Mouse (Mus musculus) heart, adult 2 months (tissue): Measurements from ENCODE around the gene Zmiz1. TPM values are rescaled to one million over a fixed set of nuclear protein-coding genes. Genes with fewer than 3 reads are reported as not detected.

Source experiments
- DNase-seq, 2 experiments: peaks; one replicate each; pipeline ENCODE4 v3.0.0; 2021
- H3K27ac ChIP-seq: fragments of 200-600 bp; 2 replicates; pipeline ENCODE4 v1.8.1; 2022
- H3K27me3 ChIP-seq: fragments of 200-500 bp; 2 replicates; pipeline ENCODE4 v1.6.1; 2012; ENCODE audit warnings: mild to moderate bottlenecking, low read length, inconsistent platforms, mixed read lengths; ENCODE audit not compliant: control insufficient read depth, insufficient read depth
- H3K36me3 ChIP-seq: fragments of 200-500 bp; 2 replicates; pipeline ENCODE4 v1.6.1; 2012; ENCODE audit warnings: low read length, inconsistent platforms; ENCODE audit not compliant: control insufficient read depth, insufficient read depth
- H3K4me1 ChIP-seq: fragments of 200-500 bp; 2 replicates; pipeline ENCODE4 v1.6.1; 2011; ENCODE audit warnings: low read length; ENCODE audit not compliant: control insufficient read depth, insufficient read depth
- H3K4me3 ChIP-seq: fragments of 200-600 bp; 2 replicates; pipeline ENCODE4 v1.8.1; 2022
- H3K79me2 ChIP-seq: fragments of 200-500 bp; replicated peaks from 2 replicates; pipeline ENCODE4 v1.6.1; 2012; ENCODE audit warnings: mild to moderate bottlenecking, inconsistent platforms, low read length, moderate library complexity, mixed read lengths; ENCODE audit not compliant: control insufficient read depth, insufficient read depth
- H3K9ac ChIP-seq: fragments of 200-500 bp; 2 replicates; pipeline ENCODE4 v1.6.1; 2012; ENCODE audit warnings: low read depth, mild to moderate bottlenecking, control low read depth, inconsistent platforms, low read length, mixed read lengths
- CTCF ChIP-seq: fragments of 200-600 bp; IDR thresholded peaks from 2 replicates; pipeline ENCODE4 v1.8.1; 2022; ENCODE audit warnings: antibody characterized with exemption, mild to moderate bottlenecking, moderate library complexity
- EP300 ChIP-seq: fragments of 200-500 bp; IDR thresholded peaks from 2 replicates; pipeline ENCODE4 v1.6.1; 2011; ENCODE audit warnings: low read depth, low read length, control low read depth; ENCODE audit not compliant: insufficient read depth
- POLR2A ChIP-seq: fragments of 200-500 bp; IDR thresholded peaks from 2 replicates; pipeline ENCODE4 v1.6.1; 2011; ENCODE audit warnings: mild to moderate bottlenecking, low read depth, low read length, control low read depth; ENCODE audit not compliant: insufficient read depth
- WGBS: fragments of 180-500 bp; shearing (Covaris S2); methylation state at CpG from one replicate; pipeline ENCODE4 v1.1.7; 2018; 5-methylcytosine and 5-hydroxymethylcytosine counted together
- intact Hi-C: fragments of 180-260 bp; cut with DNase I; formaldehyde crosslinking; loops from one replicate; pipeline ENCODE4 v1.15.1; 2025
- polyA plus RNA-seq: library from polyadenylated mRNA; depleted of rRNA; stranded (reverse); fragments of >200 nt; gene quantifications from 2 replicates; pipeline ENCODE4 v1.2.3, GENCODE M21; 2012
- total RNA-seq, 2 experiments: library from RNA; stranded (reverse); gene quantifications; 2 replicates each; pipeline ENCODE4 v1.2.3; 2021

The Zmiz1 gene
- total and polyA plus RNA-seq, 3 experiments, result 27.1 to 42.0 (median 40.7) TPM

DNA sequence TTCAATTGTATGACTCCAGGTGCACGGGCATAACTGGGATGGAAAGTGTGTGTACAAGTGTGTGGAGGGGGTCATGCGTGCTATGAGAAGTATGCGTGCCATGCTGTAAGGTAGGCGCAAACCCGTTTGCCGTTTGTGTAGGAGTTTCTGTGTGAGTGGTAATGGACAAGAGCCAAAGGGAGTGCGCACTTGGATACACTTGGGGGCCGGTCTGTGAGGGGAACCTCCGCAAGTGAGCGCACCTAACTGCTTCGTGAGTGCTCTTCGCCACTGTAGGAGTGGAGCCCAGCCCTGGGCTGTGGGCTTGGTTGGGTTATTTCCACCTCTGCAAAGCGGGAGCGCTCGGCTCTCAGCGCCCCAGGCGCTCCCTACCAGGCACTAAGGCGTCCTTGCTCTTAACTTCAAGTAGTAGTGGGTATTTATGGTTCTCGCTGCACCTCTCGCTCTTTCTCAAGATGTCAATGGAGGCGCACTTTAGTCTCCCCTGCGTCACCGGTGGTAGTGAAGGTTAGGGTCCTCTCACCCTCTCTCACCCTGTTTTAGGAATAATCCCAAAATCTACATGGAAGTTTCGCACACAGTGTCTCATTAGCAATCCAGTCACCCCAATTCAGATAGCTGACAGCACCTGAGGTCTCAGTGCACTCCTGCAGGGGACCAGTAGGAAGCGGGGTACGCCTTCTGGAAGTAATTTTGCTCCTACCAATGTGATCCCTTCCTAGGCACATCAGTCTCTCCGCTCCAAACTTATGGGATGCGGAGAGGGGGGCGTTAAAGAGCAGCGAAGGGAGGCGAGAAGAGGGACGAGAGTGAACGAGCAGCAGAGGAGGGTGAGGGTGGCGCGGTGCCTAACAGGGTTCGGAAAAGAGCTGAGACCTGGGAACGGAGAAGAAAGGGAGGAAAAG lies 622 bp upstream of the Zmiz1 start:
- Histone ChIP-seq H3K27me3 (no peaks in the 10 kb centered on the region), H3K27ac (peak overlapping the region; percentile 97), H3K4me1 (peaks cover 4% of the 10 kb centered on the region), H3K9ac (peak overlapping the region; percentile 53), H3K4me3 (peak overlapping the region; percentile 88), H3K79me2 (no peaks in the 10 kb centered on the region; the same call in 1 of the 2 replicates), H3K36me3 (no peaks in the 10 kb centered on the region)
- under 1% methylated on average over 37 of the region's 37 CpGs for WGBS
- peak; percentile 69 to 73 for DNase-seq
- TF ChIP-seq CTCF (peak; percentile 20; the same call in 1 of the 2 replicates), EP300 (no peak)
- intact Hi-C loops, result loop anchor here (1.0 to 5.0 kb wide), 5 partner anchors 64 to 956 kb away; no protein-coding TSS in a partner anchor

DNA sequence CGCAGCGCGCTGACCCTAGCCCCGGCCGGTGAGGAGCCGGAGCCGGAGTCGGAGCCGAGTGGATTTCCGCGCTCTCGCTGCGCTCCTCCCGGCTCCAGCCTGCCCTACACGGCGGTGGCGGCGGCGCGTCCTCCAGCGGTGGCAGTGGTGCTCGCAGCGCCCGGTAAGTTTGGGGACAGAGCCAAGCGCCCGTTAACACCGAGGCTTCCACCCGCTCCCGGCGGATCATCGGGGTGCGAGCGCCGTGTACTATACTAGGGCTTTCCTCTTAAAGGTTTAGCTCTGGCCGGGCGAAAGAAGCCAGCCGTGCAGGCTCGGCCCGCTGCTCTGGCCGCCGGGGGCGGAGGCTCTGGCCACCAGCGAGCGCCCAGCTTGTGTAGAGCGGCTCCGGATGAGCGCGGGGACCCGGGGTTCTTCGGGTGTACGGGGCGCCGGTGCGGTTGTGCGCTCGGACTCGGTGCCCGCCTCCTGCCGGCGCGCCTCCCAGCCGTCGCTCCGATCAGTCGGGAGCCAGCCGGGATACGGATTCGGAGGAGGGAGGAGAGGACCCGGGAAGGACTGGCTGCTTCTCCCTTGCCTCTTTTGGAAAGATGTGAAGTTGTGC lies 511 bp downstream of the Zmiz1 start:
- Histone ChIP-seq H3K36me3 (no peaks in the 10 kb centered on the region), H3K27me3 (no peaks in the 10 kb centered on the region), H3K27ac (peak overlapping the region; percentile 97), H3K79me2 (peaks cover 2% of the 10 kb centered on the region), H3K4me3 (peak overlapping the region; percentile 88), H3K9ac (peak overlapping the region; percentile 89), H3K4me1 (peaks cover 14% of the 10 kb centered on the region)
- intact Hi-C loops, result loop anchor here (2.0 to 5.0 kb wide), 4 partner anchors 63 to 957 kb away; no protein-coding TSS in a partner anchor
- under 1% methylated on average over 68 of the region's 69 CpGs for WGBS
- no peak for DNase-seq
- no peak for TF ChIP-seq EP300
- peak; percentile 74 for TF ChIP-seq CTCF
- TF ChIP-seq POLR2A, result 0 out of 2 replicates have a peak, but pooled peaks have one; percentile 5

DNA sequence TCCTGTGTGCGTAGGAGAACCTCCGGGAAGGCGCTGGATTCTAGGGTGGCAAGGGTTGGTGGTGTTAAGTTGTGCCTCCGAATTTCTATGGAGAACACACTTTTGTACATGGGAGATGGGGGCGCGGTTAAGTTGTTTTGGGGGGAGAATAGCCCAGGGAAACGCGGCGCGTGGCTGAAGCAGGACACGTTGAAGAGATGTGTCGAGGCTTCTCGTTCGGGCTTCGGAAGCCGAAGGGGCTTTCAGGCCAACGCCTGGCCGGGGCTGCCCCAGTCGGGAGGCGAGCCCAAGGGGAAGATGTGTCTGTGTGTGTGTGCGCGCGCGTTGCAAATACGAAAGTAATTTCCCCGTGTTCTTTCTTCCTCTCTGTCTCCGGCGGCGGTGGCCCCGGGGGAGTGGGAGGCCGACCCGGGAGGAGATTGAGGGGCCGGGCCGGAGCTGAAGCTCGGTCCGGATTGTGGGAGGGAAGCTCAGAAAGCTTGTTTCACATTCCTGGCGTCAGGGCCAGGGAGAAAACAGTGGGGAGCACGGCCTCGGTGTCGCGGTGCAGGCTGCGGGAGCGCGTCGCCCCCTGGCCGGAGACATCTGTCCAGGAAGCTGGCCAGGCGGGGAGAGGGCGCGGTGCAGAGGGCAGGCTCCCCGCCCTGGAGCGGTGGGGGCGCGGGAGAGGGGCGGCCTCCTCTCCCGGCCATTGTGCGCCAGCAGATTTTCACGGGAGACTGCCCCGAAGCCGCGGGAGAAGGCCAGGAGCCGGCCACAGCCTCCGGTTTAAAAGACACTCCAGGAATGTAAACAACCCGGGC lies 1.2 kb downstream of the Zmiz1 start:
- intact Hi-C loops, result loop anchor here (2.0 to 5.0 kb wide), 6 partner anchors 29 to 958 kb away; no protein-coding TSS in a partner anchor
- no peaks in the 10 kb centered on the region for H3K27me3 ChIP-seq
- H3K4me1 ChIP-seq, result peaks cover 18% of the 10 kb centered on the region
- peak overlapping the region; percentile 88 for H3K4me3 ChIP-seq
- DNase-seq, result peak; percentile 87 to 88
- WGBS, result under 1% methylated on average over 61 of the region's 63 CpGs
- H3K36me3 ChIP-seq, result no peaks in the 10 kb centered on the region
- peak overlapping the region; percentile 89 for H3K9ac ChIP-seq
- peaks cover 5% of the 10 kb centered on the region for H3K79me2 ChIP-seq
- TF ChIP-seq EP300, result no peak
- TF ChIP-seq POLR2A, result peak; percentile 66; the same call in 1 of the 2 replicates
- peak; percentile 26 for TF ChIP-seq CTCF
- H3K27ac ChIP-seq, result peak overlapping the region; percentile 97

DNA sequence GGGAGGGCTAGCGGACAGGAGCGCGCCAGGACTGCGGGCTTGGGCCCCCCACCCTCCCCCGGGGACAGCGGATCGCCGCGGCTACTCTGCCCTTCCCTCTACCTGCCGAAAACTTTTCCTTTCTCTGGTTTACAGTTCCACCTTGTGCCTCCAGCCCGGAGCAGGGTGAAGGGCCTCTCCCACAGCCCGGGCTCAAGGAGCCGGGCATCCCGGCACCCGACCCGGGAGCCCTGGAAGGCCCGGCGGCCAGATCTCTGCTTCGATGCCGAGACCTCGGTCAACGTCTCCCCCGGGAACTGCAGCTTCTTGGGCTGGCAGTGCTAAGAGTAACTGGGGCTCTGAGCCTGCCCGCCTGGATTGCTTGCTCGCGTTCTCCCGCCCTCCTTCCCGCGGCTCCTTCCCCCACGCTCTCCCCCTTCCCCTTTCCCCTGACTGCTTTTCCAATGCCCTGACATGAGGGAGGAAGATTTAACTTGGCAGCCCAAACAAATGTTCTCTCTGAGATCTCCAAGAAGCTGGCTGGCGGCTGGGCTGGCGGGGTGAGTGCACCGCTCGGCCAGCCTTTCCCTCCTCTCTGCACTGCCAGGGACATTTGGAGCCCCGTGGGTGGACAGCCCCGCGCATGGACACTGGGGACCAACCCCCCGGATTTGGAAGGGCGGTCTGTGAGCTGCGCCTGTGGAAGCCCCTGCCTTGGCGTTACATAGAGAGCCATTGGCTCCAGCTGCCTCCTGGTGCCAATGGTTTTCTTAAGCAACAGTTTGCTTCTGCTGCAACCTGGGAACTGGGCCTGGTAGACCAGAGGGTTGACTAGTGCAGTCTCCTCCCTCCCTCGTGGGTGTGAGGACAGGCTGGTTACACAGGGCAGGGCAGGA lies 2.1 kb downstream of the Zmiz1 start:
- intact Hi-C loops, result loop anchor here (2.0 kb wide), 2 partner anchors 28 to 82 kb away; no protein-coding TSS in a partner anchor
- Histone ChIP-seq H3K4me1 (peaks cover 22% of the 10 kb centered on the region), H3K27me3 (no peaks in the 10 kb centered on the region), H3K9ac (peak overlapping the region; percentile 89), H3K79me2 (peaks cover 5% of the 10 kb centered on the region), H3K36me3 (peaks cover 3% of the 10 kb centered on the region; the same call in 1 of the 2 replicates), H3K4me3 (peak overlapping the region; percentile 88), H3K27ac (peak overlapping the region; percentile 97)
- under 1% methylated on average over 41 of the region's 42 CpGs for WGBS
- peak; percentile 81 to 86 for DNase-seq
- 0 out of 2 replicates have a peak, but pooled peaks have one; percentile 53 for TF ChIP-seq EP300
- peak; percentile 42; the same call in 1 of the 2 replicates for TF ChIP-seq POLR2A
- TF ChIP-seq CTCF, result no peak
